Mouse (Mus musculus) heart, adult 2 months (tissue): ENCODE measurements at regions not wholly inside any gene's neighbourhood (a gene's known extent, or its start where the extent isn't known, plus 50 kb on each side); places are given as distances from the start of the nearest gene placed in this dataset.

ENCODE experiments used
- CTCF ChIP-seq: fragments of 200-600 bp; IDR thresholded peaks from 2 replicates; pipeline ENCODE4 v1.8.1; 2022; ENCODE audit warnings: antibody characterized with exemption, mild to moderate bottlenecking, moderate library complexity
- EP300 ChIP-seq: fragments of 200-500 bp; IDR thresholded peaks from 2 replicates; pipeline ENCODE4 v1.6.1; 2011; ENCODE audit warnings: low read depth, low read length, control low read depth; ENCODE audit not compliant: insufficient read depth

- TF ChIP-seq EP300: no peak
- TF ChIP-seq CTCF: no peak
These were observed 68.6 kb upstream of the Cpeb4 start for GRCm38 (mm10) chr11:31803319-31803891.
